Mouse (Mus musculus) forebrain, embryonic 15.5 days (tissue): ENCODE measurements around the gene Memo1. TPM values are rescaled to one million over a fixed set of nuclear protein-coding genes. Genes with fewer than 3 reads are reported as not detected.
"Not testable (repeated sequence)": the region's sequence is repeated elsewhere in the genome, so short reads cannot be mapped to it uniquely, and the experiment has no call there.

Experiments
- ATAC-seq: fragments of 200-750 bp; cut with Nextera tagmentation; replicated peaks from 2 replicates; pipeline ENCODE4 v1.8.0; 2017; ENCODE audit warnings: mild to moderate bottlenecking, moderate TSS enrichment, moderate library complexity
- H3K27ac ChIP-seq: fragments of 300-500 bp; sonication (generic); replicated peaks from 2 replicates; pipeline ENCODE4 v1.5.1; 2015; ENCODE audit warnings: mild to moderate bottlenecking, inconsistent platforms
- H3K27me3 ChIP-seq: fragments of 300-500 bp; sonication (generic); 2 replicates; pipeline ENCODE4 v1.6.1; 2015; ENCODE audit warnings: inconsistent platforms
- H3K36me3 ChIP-seq: fragments of 300-500 bp; sonication (generic); 2 replicates; pipeline ENCODE4 v1.6.1; 2015; ENCODE audit warnings: mild to moderate bottlenecking, inconsistent platforms
- H3K4me1 ChIP-seq: fragments of 300-500 bp; sonication (generic); 2 replicates; pipeline ENCODE4 v1.6.1; 2015; ENCODE audit warnings: inconsistent platforms
- H3K4me2 ChIP-seq: fragments of 300-500 bp; sonication (generic); replicated peaks from 2 replicates; pipeline ENCODE4 v1.6.1; 2015; ENCODE audit warnings: mild to moderate bottlenecking, inconsistent platforms
- H3K4me3 ChIP-seq: fragments of 300-500 bp; sonication (generic); 2 replicates; pipeline ENCODE4 v1.5.1; 2015; ENCODE audit warnings: mild to moderate bottlenecking, inconsistent platforms
- H3K9ac ChIP-seq: fragments of 300-500 bp; sonication (generic); replicated peaks from 2 replicates; pipeline ENCODE4 v1.6.1; 2015; ENCODE audit warnings: mild to moderate bottlenecking, inconsistent platforms
- H3K9me3 ChIP-seq: fragments of 300-500 bp; sonication (generic); 2 replicates; pipeline ENCODE4 v1.6.1; 2016; ENCODE audit warnings: inconsistent platforms
- WGBS: fragments of 180-500 bp; shearing (Covaris S2); methylation state at CpG from one replicate; pipeline ENCODE4 v1.1.7; 2015; ENCODE audit warnings: mixed read lengths; 5-methylcytosine and 5-hydroxymethylcytosine counted together
- polyA plus RNA-seq: library from polyadenylated mRNA; unstranded; fragments of >200 nt; fragmentation: Nextera tagmentation; extraction: Ambion mirVana; gene quantifications from 2 replicates; pipeline ENCODE4 v1.2.1, GENCODE M21; 2015

Memo1 gene
- polyA plus RNA-seq = 63.9 and 66.1 TPM in 2 replicates

DNA sequence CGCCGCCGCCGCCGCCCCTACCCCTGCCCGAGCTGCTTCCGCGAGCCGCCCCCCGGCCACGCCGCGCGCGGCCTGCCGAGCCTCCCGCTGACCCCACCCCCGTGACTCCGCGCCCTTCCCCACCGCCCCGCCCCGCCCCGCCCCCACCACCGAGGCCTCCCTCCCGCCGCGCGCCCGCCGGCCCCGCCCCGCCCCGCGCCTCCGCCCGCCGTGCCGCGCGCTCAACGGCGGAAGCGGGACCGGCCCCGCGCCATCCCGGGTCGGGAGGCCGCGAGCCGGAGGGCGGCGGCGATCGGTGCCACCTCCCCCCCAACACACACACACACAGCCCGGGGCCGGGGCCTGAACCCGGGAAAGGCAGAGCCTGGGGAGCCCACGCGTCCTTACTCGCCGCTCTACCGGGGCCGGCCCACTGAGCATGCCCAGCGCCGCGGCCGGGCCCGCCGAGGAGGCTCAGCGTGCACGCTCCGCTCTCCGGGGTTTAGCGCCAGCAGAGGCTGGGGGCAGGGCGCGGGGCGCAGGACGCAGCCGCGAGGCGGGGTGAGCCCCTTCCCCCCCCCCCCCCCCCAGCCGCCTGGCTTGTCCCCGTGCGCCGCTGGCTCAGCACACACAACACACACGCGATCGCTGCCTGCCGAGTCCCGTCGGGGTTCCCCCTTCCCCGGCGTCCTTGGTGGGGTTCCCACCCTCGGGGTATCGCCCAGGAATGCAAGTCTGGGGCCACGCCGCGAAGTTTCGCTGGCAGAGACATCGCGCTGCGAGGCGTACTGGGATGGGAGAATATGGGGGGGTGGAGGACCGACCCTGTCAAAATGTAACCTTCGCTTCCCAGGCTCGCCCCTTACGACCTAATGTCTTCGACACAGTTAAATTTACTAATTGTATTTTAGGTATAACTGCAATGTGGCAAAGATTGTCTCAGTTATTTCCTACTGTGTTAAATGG lies at the start of gene Memo1:
Gene Memo1, minus strand, starts transcription at position 496 of the 945 bp plus-strand sequence.
- H3K9me3 ChIP-seq = no peaks in the 10 kb centered on the region
- H3K4me2 ChIP-seq = peak within 1 kb of the TSS; percentile 84
- H3K4me3 ChIP-seq = peak within 1 kb of the TSS; percentile 97
- peak; percentile 95 for ATAC-seq
- H3K36me3 ChIP-seq = peaks cover 10% of the 10 kb centered on the region
- H3K27me3 ChIP-seq = no peaks in the 10 kb centered on the region
- H3K4me1 ChIP-seq = peaks cover 33% of the 10 kb centered on the region
- WGBS = under 1% methylated on average over 59 of the region's 110 CpGs
- peak within 1 kb of the TSS; percentile 98 for H3K27ac ChIP-seq
- peak within 1 kb of the TSS; percentile 97 for H3K9ac ChIP-seq

DNA sequence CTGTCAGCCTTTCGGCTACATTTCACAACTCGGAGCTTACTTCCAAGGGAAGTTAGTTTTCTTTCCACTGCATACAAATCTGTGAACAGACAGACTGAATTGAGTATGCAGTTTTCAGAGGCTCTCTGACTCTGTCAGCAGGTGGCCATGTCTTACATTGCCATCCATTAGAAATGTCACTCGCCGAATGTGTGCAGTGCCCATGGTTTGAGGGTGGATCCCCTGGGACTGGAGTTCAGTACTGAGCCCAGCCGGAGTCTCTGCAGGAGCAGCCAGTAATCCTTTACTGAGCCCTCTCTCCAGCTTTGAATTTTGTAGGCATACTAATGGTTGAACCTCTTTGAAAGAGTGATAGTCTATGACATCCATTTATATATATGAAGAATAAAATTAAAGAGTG lies 45.8 kb upstream of the Memo1 start:
- H3K4me3 ChIP-seq = peak overlapping the region; percentile 87
- H3K27me3 ChIP-seq = no peaks in the 10 kb centered on the region
- peaks cover 43% of the 10 kb centered on the region for H3K4me1 ChIP-seq
- no peak overlapping the region for H3K27ac ChIP-seq
- peak overlapping the region; percentile 58 for H3K4me2 ChIP-seq
- 63% methylated on average over 5 of the region's 5 CpGs for WGBS
- no peaks in the 10 kb centered on the region for H3K9me3 ChIP-seq
- H3K9ac ChIP-seq = peak overlapping the region; percentile 22; the same call in 1 of the 2 replicates
- H3K36me3 ChIP-seq = peaks cover 7% of the 10 kb centered on the region; the same call in 1 of the 2 replicates
- no peak for ATAC-seq

DNA sequence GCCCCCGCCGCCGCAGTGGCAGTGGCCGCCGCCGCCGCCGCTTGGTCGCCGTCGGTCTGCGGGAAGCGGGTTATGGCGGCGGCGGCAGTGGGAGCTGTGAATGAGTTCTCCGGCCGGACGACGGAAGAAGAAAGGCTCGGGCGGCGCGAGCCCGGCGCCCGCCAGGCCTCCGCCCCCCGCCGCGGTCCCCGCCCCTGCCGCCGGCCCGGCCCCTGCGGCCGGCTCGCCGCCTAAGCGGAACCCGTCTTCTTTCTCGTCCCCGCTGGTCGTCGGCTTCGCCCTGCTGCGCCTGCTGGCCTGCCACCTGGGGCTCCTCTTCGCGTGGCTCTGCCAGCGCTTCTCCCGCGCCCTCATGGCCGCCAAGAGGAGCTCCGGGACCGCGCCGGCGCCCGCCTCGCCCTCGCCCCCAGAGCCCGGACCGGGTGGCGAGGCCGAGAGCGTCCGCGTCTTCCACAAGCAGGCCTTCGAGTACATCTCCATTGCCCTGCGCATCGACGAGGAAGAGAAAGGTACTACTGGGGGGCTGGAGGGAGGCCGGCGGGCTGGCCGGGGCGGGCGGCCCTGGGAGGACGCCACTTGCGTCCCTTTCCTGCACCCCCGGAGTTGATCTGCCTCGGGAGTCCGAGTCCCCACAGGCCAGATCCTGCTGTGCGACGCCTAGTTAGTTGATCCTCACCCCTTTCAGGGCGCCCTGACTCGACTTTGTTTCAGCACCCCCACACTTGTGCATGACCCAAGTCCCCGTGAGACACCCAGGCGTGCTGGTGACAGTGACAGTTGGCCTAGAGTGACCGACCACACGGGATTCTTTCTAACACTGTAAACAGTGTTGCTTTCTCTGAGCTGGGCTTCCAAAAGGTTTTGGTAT lies 43.9 kb upstream of the Memo1 start, which contains the start of gene Spast:
Gene Spast, plus strand, starts transcription at position 51 of the 868 bp plus-strand sequence.
- H3K36me3 ChIP-seq = peaks cover 5% of the 10 kb centered on the region; the same call in 1 of the 2 replicates
- peak within 1 kb of the TSS; percentile 87 for H3K4me3 ChIP-seq
- no peaks in the 10 kb centered on the region for H3K27me3 ChIP-seq
- ATAC-seq = peak; percentile 72
- H3K4me1 ChIP-seq = peaks cover 43% of the 10 kb centered on the region
- H3K27ac ChIP-seq = peak within 1 kb of the TSS; percentile 98
- no peaks in the 10 kb centered on the region for H3K9me3 ChIP-seq
- WGBS = under 1% methylated on average over 73 of the region's 90 CpGs
- peak within 1 kb of the TSS; percentile 58 for H3K4me2 ChIP-seq
- H3K9ac ChIP-seq = peak within 1 kb of the TSS; percentile 98

- ATAC-seq = peak; percentile 92
- H3K4me2 ChIP-seq = peak overlapping the region; percentile 58
- H3K4me3 ChIP-seq = peak overlapping the region; percentile 87
- H3K9me3 ChIP-seq = no peaks in the 10 kb centered on the region
- no peaks in the 10 kb centered on the region for H3K36me3 ChIP-seq
- peaks cover 40% of the 10 kb centered on the region for H3K4me1 ChIP-seq
- no peaks in the 10 kb centered on the region for H3K27me3 ChIP-seq
- H3K9ac ChIP-seq = peak overlapping the region; percentile 98
- WGBS = under 1% methylated on average over 40 of the region's 50 CpGs
- peak overlapping the region; percentile 98 for H3K27ac ChIP-seq
These were observed 43.1 kb upstream of the Memo1 start for GRCm38 (mm10) chr17:74338225-74338931.

- 82% methylated on average over 9 of the region's 9 CpGs for WGBS
- ATAC-seq = no peak
These were observed 35.8 kb upstream of the Memo1 start for GRCm38 (mm10) chr17:74331049-74331676.

GRCm38 (mm10) chr17:74328146-74328545 lies 32.8 kb upstream of the Memo1 start:
- 43% methylated on average over 2 of the region's 2 CpGs for WGBS
- not testable (repeated sequence) for H3K9ac ChIP-seq, H3K36me3 ChIP-seq, H3K4me1 ChIP-seq, H3K9me3 ChIP-seq, ATAC-seq, H3K27ac ChIP-seq, H3K4me3 ChIP-seq, H3K4me2 ChIP-seq, H3K27me3 ChIP-seq

More at GRCm38 (mm10) chr17:74331049-74331676, 35.8 kb upstream of the Memo1 start:
- Histone ChIP-seq H3K4me2 (no peak overlapping the region), H3K27me3 (no peaks in the 10 kb centered on the region), H3K4me1 (no peaks in the 10 kb centered on the region), H3K36me3 (no peaks in the 10 kb centered on the region), H3K4me3 (no peak overlapping the region), H3K9ac (no peak overlapping the region), H3K9me3 (no peaks in the 10 kb centered on the region), H3K27ac (no peak overlapping the region)

GRCm38 (mm10) chr17:74327195-74327594 lies 31.9 kb upstream of the Memo1 start:
- not testable (repeated sequence) for H3K4me2 ChIP-seq, H3K27me3 ChIP-seq, H3K9me3 ChIP-seq, H3K27ac ChIP-seq, H3K4me1 ChIP-seq, H3K9ac ChIP-seq, H3K36me3 ChIP-seq, ATAC-seq, H3K4me3 ChIP-seq
- 82% methylated on average over 7 of the region's 7 CpGs for WGBS

- H3K9me3 ChIP-seq = no peaks in the 10 kb centered on the region
- no peaks in the 10 kb centered on the region for H3K27me3 ChIP-seq
- no peaks in the 10 kb centered on the region for H3K4me1 ChIP-seq
- H3K4me3 ChIP-seq = no peak within 1 kb of the TSS
- H3K4me2 ChIP-seq = no peak within 1 kb of the TSS
- no peak within 1 kb of the TSS for H3K27ac ChIP-seq
- H3K36me3 ChIP-seq = no peaks in the 10 kb centered on the region
- no peak within 1 kb of the TSS for H3K9ac ChIP-seq
- WGBS = 74% methylated on average over 2 of the region's 2 CpGs
- ATAC-seq = no peak
These were observed 28.5 kb upstream of the Memo1 start, which contains the start of gene Dpy30 for GRCm38 (mm10) chr17:74323844-74324243. Gene Dpy30 (minus strand): TSS chr17:74323944.

DNA sequence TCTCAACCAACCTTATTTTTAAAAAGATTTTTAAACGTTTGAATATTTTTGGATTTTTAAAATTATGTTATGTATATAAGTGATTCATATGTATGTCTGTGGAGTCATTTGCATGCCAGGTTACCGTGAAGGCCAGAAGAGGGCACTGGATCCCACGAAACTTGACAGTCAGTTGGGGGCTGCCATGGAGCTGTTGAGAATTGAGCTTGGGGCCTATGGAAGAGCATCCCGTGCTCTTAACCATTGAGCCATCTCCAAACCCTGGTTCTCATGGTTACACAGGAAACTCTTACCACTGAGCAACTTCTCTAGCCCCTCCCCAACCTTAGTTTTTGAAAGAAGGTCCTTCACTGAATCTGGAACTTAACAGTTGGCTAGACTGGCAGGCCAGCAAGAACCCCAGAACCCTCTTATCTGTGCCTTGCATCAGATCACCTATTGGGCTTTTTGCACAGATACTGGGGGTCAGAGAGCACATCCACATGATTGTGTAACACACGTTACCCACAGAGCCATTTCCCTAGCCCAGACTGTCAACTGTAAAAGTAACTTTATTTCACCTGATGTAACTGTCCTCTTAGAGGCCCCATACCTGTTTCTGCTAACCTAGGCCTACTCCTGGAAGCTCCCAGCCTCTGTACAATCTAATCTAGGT lies 27.2 kb upstream of the Memo1 start:
- Histone ChIP-seq H3K4me3 (no peak overlapping the region), H3K27me3 (no peaks in the 10 kb centered on the region)
- ATAC-seq = no peak

GRCm38 (mm10) chr17:74318721-74319120 lies 23.4 kb upstream of the Memo1 start:
- Histone ChIP-seq H3K36me3 (no peaks in the 10 kb centered on the region), H3K4me3 (no peak overlapping the region), H3K9ac (no peak overlapping the region), H3K4me2 (no peak overlapping the region), H3K9me3 (no peaks in the 10 kb centered on the region), H3K4me1 (peaks cover 18% of the 10 kb centered on the region), H3K27me3 (no peaks in the 10 kb centered on the region), H3K27ac (no peak overlapping the region)
- WGBS = 95% methylated on average over 6 of the region's 6 CpGs
- no peak for ATAC-seq

More for the DNA sequence above, 27.2 kb upstream of the Memo1 start:
- H3K4me1 ChIP-seq = no peaks in the 10 kb centered on the region
- no peak overlapping the region for H3K9ac ChIP-seq
- no peak overlapping the region for H3K27ac ChIP-seq
- 54% methylated on average over 5 of the region's 5 CpGs for WGBS
- no peaks in the 10 kb centered on the region for H3K9me3 ChIP-seq
- H3K4me2 ChIP-seq = no peak overlapping the region
- no peaks in the 10 kb centered on the region for H3K36me3 ChIP-seq
